Mouse (Mus musculus) NIH3T3 (cell line): ENCODE results near the gene Alox12b.

Experiments
- DNase-seq: peaks from one replicate; pipeline ENCODE4 v3.0.0-alpha.2; 2012; ENCODE audit warnings: low read depth

Alox12b gene

DNA sequence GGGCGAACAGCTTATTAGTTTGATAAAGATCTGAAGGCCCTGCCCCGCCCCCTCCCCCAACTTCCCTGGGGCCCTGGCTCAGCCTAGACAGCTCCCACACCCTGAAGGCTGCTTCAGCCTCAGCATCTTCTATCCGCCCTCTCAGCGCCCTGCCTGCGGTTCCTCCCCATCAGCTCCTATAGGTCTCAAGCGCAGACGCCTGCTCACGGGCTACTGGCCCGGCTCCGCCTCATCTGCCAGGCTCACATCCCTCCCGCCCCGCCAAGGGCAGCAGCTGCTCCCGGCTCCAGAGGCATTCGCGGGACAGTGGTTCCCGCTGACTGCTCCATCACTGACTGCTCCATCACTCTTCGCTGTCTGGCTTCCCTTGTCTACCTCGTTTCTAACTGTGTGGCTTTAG is at the start of gene Alox12b:
Gene Alox12b (plus strand): TSS at position 190 of the 400 bp plus-strand sequence.
- no peak for DNase-seq

DNA sequence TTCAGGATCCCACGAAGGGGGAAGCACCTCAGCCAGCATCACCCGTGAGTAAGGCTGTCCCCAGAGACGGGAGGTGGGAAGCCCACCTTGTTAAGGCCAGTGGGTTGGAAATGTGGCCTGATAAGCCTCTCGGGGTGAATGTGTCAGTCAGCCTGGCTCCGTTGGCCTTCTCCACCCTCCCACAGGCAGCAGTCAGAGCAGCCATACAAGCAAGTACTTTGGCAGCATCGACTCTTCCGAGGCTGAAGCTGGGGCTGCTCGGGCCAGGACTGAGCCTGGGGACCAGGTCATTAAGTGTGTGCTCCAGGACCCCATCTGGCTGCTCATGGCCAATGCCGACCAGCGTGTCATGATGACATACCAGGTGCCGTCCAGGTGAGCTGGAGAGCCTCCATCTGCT is 49.1 kb upstream of the Alox12b start:
- no peak for DNase-seq

DNA sequence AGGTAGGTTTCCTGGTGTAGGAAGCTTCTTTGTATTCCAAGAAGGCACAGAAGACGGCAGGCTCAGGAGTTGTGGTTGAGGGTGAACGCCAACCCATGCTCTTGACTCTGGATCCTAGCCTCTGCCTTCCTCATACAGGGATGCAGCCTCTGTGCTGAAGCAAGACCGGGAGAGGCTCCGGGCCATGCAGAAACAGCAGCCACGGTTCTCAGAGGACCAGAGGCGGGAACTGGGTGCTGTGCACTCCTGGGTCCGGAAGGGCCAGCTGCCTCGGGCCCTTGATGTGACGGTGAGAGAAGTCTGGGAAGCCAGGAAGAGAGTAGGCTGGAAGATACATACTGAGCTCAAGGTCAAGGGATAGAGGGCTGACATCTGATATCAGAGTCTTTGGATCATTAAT is 48.6 kb upstream of the Alox12b start:
- no peak for DNase-seq

DNA sequence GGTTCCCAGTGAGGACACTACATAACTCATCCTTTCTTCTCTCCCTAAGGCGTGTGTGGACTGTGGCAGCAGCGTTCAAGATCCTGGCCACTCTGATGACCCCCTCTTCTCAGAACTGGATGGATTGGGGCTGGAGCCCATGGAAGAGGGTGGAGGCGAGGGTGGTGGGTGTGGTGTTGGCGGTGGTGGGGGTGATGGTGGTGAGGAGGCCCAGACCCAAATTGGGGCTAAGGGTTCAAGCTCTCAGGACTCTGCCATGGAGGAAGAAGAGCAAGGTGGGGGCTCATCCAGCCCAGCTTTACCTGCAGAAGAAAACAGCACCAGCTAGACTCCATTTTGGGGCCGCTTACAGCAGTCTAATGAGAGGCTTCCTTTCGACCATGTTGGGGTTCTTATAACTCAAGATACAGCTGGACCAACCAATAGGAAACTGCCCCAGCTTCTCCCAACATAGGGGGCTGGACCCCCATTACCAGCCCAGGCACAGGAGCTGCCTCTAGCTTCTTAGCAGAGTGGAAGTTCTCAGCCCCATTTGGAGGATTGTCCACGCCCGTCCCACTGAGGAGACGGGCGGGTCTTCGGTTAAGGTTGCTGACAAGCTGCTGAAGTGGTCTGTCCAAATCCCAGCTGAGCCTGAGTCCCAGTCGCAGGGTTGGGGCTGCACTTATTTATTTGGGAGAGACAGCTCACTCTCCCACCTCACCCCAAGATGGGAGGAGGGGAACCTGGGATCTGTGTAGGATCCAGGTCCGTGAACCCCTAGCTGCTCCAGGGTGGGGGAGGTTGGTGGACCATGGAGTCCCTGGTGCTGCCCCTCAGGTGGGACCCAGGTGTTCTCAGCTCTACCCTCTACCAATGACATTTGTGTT is 47.5 kb upstream of the Alox12b start:
- no peak for DNase-seq

DNA sequence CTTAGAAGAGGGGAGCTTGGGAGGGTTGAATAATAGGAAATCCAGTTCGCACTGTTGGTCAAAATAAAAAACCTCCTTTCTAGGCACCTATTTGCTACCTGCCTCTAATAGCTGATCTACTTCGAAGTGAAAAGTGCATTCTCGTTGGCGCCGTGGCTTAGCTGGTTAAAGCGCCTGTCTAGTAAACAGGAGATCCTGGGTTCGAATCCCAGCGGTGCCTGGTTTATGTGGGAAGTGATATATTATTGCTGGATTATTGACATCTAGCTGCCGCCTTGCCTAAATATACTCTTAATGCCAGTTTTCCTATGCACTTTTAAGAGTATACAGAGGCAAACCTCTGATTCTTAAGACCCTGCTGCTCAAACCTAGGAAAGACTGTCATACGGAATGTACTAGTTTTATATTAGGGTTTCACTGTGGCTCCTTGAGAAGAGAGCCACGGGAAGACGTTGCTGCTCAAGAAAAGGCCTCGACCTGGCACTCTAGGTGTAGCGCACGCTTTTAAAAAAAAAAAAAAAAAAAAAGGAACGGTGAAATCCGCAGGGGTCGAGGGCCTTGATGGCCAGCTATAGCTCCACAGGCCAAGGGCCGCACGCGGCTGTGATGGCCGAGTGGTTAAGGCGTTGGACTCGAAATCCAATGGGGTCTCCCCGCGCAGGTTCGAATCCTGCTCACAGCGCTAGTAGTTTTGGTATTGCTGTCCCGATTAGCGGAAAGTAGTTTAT is 46.3 kb upstream of the Alox12b start:
- DNase-seq: peak; percentile 87

DNA sequence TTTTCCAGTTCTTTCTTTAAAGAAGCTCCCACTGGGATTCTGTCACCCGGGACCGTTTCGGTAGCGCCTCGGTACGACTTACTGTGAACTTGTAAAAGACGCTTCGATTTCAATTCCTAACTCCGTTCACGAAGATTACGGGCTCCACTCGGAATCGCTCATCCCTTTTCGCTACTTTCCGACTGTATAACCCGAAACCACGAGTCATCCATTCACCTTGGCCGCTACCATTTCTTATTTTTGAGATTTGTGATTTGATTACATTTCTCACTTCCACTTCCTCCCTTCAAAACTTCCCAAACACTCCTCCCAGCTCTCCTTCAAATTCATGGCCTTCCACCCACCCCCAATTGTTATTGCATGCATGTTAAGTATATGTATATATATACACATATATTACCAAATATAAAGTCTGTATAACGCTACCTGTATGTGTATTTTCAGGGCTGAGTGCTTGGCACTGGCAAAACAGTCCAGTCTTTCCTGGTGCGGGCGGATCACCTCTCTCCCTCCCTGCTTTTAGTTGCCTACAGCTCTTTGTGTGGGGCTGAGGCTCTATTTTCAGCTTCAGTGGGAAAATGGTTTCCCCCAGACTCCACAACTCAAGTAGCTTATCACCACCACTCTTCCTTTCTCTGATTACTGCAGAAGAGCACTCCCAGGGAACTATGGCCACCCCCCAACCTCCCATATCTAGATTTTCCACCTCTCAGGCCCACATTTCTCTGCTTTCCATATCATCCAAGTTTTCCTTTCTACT is 45.6 kb upstream of the Alox12b start:
- DNase-seq: no peak

DNA sequence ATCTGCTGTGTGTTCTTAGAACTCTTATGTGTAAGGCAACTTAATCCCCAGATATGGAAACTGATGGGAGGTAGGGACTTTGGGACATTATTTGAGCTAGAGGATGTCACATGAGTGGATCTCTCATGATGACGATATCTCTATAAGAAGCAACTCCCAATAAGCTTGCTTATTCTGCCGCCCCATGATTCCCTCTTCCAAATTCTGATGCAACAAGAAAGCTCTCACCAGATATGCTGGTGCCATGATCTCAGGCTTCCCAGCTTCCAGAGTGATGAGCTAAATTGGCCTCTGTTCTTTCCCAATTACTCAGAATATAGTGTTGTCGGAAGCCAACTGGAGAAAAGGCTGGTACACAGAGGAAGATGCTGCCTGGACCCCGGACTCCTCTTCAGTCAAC is 44.9 kb upstream of the Alox12b start:
- no peak for DNase-seq

DNA sequence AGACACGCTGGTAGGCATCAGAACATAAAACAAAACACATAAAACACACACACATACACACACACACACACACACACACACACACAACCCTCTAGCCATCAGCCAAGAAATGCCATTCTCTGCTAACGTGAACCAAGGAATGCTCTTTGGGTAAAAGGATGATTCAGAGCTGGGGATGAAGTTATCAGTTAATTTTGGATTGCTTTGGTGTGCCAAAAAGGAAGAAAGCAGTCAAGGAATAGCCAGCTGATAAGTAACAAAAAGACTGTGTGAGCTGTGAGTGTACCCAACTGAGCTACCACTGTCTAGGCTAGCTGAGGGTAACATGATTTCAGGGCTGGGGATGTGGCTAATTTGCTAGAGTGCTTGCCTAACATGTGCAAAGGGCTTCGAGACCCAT is 42.8 kb upstream of the Alox12b start:
- DNase-seq: peak; percentile 55

DNA sequence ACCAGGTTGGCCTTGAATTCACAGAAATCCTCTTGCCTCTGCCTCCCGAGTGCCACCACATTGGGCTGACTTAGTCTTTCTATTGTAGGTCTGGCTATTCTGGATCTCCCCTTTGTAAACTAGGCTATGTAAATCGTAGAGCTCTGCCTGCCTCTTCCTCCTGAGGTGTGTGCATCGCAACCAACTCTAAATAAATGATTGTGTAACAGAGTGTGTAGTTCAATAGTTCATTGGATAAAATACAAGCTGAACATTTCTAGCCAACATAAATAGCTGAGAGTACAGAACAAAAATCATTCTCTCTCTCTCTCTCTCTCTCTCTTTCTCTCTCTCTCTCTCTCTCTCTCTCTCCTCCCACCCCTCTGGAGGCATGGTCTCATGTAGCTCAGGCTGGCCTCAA is 42.2 kb upstream of the Alox12b start:
- no peak for DNase-seq

DNA sequence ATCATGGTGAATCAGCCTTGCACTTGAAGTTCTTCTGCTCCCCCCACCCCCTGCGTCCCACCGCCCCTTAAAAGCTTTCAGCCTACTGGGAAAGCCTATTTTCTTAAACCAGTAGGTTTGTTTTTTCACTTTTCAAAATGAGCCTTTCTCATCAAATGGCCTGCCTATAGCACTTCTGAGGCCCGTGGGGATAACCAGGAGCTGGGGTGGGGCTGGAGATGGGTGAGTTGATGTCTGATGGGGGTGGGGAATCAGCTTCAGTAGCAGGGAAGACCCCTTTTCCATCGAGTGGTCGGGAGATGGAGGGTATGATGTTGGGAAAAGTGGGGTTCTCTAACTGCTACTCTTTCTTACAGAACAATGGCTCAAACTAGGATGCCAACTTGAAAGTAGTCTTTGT is 39.9 kb upstream of the Alox12b start:
- DNase-seq: no peak

DNA sequence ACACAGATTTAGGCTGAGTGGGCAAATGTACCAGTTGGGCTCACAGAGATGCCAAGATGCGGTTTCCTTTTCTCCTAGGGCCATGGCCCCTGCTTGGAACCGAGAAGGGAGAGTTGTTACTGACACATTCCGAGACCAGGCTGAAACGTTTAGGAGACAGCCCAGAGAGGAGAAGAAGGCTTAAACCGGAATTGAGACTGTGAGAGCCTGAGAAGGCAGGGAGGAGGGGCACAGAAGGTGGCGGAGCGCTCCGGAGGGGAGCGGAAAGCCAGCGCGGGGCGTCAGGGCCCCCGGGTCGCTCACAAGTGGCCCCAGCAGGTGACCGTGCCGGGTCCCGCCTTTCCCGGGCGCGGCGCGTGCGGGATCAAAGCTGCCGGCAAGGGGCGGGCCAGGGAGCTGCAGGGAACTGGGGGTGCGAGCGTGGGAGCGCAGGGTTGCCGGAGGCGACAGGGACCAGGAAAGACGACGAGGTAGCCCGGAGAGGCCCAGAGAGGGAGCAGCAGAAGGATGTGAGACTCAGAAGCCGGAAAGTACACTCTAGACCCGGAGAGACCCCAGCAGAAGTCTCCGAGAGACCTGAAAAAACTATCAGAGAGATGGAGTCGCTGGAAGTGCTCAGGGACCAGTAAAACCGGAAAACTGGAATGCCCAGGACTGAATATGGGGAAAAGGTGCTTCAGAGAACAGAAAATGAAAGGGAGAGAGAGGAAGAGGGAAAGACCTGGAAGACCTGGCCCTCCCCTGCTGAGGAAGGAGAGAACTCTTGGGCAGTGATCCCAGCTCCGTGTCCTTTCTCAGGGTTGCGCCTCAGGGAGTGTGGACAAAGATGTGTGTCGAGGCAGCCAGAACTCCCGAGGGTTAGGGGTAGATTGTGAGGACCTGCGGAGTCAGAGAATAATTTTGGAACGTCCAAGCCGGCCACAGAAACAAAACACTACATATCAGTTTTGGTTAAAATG is 38.8 kb upstream of the Alox12b start:
- peak; percentile 65 for DNase-seq

DNA sequence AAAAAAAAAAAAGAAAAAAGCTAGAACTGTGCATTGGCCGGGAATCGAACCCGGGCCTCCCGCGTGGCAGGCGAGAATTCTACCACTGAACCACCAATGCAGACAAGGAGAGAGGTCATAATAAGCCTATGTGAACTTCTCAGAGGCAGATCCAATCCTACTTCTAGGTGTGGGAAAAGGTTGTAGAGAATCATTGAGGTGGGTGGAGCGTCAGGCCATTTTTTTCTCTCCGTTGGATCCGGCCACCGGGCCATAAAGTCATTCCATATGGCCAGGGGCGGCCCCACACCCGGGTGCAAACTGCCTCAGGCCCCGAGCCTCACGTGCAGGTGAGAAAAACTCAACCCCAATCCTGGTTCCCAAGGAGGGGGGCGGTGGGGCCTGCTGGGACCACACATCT is 38.0 kb upstream of the Alox12b start:
- DNase-seq: peak; percentile 93

DNA sequence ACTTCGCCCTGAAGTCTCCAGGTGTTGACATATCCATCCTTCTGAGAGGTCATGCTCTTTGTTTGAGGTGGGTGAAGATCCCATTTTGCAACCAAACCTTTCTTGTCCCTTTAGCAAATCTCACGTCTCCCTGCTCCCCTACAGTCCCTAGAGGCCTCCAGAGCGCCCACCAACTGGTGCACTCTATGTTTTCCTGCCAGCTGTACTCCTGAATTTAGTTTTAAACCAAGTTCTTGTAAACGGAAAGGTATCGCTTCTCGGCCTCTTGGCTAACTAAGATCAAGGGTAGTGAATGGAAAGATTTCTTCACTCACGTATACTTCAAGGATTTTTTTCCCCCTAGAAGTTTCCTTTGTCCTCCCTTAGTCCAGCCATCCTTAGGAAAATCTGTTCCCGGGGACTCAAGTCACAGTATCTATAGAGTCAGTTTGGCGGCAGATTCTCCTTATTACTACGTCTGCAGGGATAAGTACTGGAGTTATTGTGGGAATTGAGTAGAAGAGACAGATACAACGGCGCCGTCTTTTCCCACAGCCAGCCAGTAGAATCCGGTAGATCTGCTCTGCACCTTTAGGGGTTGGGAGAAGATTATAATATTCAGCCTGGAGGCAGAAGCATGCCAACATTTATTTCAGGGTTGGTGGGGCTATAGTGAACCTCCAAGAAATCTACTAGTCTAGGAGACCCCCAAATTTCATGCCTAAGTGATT is 37.2 kb upstream of the Alox12b start:
- no peak for DNase-seq

DNA sequence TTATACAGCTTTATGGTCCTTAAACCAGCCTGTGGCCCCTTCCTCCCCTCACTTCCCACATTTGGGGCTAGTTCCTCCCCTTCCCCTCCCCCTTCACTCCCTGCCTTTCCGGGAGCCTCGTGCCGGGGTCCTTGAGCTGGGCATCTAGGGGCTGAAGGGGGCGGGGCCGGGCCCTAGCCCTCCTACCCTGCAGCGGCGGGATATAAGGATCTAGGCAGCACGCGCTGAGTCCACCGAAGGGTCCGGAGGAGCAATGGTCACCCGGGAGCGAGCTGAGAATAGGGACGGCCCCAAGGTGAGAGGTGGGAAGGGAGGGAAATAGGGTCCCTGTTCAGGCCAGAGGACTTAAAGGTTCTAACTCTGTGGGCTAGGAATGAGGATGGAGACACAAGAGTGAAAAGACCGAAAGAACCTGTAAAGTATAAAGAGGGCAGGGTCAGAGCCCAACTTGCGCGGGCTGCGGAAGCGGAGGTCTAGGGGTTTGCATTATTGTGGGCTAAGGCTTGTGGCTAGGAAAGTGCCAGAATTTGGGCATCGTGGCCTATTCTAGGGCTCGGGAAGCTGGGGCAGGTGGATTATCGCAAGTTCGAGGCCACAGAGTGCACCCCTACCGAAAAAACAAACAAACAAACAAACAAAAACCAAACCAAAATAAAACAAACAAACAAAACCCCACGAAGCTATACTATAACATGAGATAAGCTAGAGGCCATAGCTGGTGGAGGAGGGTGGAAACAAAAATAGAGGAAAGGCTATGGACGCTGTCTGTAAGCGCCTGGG is 36.4 kb upstream of the Alox12b start, which contains the start of gene Hes7:
Gene Hes7 (plus strand): TSS at position 184 of the 780 bp plus-strand sequence.
- DNase-seq: no peak

DNA sequence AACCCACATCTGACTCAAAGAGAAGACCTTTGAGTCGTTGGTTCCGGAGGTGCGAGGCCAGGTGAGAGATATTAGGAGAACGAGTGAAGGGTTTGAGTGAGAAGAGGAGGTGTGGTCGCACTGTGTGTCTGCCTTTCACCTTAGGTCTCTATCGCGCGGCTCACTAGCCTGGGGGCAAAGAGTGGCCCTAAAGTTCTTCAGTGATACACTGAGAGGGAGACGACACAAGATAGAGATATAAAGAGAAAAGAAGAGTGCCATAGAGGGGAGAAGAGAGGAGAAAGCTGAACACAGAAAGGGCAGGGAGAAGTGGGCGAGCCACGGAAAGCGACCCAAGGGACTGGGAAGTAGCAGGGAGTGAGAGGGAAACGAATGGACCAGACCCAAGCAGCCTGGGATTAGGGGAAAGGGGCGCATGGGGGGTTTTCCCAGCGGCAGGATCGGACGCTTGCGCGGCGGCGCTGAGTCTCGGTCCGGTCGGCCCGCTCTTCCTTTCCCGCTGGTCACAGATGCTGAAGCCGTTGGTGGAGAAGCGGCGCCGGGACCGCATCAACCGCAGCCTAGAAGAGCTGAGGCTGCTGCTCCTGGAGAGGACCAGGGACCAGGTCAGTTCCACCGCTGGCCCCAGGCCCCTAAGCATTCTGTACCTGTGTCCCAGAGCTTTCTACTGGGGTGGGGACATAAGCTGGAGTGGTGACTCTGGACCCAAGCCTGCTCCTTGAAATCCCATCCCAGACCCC is 35.6 kb upstream of the Alox12b start:
- peak; percentile 52 for DNase-seq

DNA sequence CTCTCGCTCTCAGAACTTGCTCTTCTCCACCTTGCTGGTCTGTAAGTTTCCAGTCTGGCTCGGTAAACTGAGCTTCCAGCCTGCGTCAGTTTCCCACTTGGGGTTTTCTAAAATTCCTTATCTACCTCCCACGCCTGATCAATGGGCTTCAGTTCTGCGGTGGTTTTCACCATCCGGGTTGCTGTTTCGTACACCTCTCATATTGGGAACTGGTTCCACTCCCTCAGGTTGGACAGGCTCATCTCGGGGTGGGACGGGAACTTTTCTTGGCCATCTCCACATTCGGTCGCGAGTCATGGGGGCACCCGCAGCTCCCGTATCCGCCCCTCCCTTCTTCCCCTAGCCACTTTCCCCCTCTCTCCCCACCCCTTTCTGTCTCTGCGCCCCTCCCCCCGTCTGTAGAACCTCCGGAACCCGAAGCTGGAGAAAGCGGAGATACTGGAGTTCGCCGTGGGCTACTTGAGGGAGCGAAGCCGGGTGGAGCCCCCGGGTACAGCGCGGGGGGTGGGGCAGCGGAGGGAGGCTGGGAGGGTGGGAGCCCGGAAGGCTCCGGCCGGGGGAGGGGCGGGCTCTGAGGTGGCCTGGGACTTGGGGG is 35.0 kb upstream of the Alox12b start:
- DNase-seq: peak; percentile 67

DNA sequence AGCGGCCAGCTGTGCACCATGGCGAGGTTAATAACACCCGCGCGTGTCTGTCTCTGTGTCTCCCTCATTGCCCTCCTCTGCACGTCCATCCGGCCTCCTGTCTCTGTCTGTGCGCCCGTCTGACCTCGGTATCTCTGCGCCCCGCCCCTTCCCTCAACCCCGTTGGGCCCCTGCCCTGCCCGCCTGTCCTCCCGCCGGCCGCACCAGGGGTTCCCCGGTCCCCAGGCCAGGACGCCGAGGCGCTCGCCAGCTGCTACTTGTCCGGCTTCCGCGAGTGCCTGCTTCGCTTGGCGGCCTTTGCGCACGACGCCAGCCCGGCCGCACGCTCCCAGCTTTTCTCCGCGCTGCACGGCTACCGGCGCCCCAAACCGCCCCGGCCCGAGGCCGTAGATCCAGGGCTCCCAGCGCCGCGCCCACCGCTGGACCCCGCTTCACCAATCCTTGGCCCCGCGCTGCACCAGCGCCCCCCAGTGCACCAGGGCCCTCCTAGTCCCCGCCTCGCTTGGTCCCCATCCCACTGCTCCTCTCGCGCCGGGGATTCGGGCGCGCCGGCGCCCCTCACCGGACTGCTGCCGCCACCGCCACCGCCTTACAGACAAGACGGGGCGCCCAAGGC is 34.3 kb upstream of the Alox12b start, which contains the start of gene 9130213A22Rik:
Gene 9130213A22Rik (minus strand): TSS at position 254 of the 616 bp plus-strand sequence.
- peak; percentile 97 for DNase-seq

DNA sequence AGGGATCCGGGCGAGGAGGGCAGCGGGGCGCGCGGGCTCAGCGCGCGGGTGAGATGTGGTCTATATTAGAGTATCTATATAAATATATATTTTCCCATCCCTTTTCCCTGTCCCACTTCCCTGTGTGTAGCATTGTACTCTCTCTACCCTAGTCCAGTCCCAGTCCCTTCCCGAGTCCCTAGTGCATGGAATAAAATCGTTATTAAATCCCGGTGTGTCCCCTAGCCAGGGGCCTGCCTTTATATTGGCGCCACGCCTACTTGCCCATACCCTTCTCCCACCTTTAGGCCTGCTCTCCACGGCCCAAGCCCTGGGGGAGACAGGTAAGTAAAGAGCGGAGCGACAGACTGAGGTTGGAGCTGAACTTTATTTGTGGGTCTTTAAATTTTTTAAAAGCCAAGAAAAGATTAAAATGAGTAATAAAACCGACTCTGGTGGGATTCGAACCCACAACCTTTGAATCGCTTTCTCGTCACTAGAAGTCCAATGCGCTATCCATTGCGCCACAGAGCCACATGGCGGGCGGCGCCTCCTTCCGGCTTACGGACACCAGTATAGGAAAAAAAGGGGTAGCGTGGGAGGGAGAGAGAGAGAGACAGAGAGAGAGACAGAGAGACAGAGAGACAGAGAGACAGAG is 33.6 kb upstream of the Alox12b start:
- DNase-seq: peak; percentile 97
